Mouse (Mus musculus) stomach, postnatal 0 days (tissue): ENCODE measurements around the gene Polr2h.

Source experiments
- CTCF ChIP-seq: IDR thresholded peaks from 2 replicates; pipeline ENCODE4 v1.5.1; 2016; ENCODE audit warnings: antibody characterized with exemption, low read depth, mild to moderate bottlenecking, moderate library complexity
- EP300 ChIP-seq: optimal IDR thresholded peaks from 2 replicates; pipeline ENCODE3; 2016; ENCODE audit warnings: antibody characterized with exemption

DNA sequence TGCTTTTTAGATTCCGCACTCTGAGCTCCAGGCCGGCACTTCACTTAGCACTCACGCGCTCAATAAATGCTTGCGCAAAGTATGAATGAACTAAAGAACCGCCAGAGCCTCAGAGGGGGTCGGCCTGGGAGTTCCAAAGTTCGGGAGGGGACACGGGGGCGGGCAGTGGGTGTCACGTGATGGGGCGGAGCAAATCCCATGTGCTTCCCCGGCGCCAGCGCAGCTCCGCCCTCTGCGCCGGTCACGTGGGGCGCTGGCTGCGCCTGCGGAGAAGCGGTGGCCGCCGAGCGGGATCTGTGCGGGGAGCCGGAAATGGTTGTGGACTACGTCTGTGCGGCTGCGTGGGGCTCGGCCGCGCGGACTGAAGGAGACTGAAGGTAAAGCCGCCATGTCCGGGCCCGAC, 45.0 kb upstream of the Polr2h start:
- no peak for TF ChIP-seq CTCF
- no peak for TF ChIP-seq EP300
